Mouse (Mus musculus) C2C12 (cell line): ENCODE measurements around the gene Ppp1r37.

Source experiments
- CTCF ChIP-seq: IDR thresholded peaks from one replicate; pipeline ENCODE4 v1.5.1; 2011; ENCODE audit not compliant: control insufficient read depth, insufficient read depth, insufficient read length
- MYOG ChIP-seq: IDR thresholded peaks from one replicate; pipeline ENCODE4 v1.6.1; 2011; ENCODE audit not compliant: control insufficient read depth, insufficient read length; ENCODE audit errors: extremely low read depth

DNA sequence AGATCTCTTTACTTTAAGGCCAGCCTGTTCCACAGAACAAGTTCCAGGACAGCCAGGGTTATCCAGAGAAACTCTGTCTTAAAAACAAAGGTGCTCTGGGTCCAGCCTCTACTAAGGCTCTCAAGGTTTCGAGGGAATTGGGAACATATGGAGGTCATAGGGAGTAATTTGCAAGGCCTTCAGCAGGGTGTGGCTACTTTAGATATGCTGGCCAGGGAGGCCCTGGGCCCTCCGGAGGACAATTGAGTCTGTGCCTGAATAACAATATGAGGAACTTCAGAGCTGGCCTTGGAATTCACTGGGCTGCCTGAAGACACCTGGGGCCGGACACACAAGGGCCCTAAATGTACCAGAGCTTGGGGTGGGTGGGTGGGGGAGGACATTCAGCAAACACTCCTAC is 12.7 kb upstream of the Ppp1r37 start:
- TF ChIP-seq CTCF (no peak), MYOG (no peak)
